Mouse (Mus musculus): ENCODE measurements around the gene Rnf2. TPM values are rescaled to one million over a fixed set of nuclear protein-coding genes. Genes with fewer than 3 reads are reported as not detected.

Rnf2 gene
- total and polyA plus RNA-seq, 3 experiments, result 53.4 to 134 (median 53.7) TPM

- Histone ChIP-seq H3K9me3 (replicated peaks; ENCODE audit: low read length) (peaks cover 8% of the 10 kb centered on the region), H3K79me2 (replicated peaks; ENCODE audit: control insufficient read depth, extremely low read depth, insufficient read depth, poor library complexity, severe bottlenecking) (no peaks in the 10 kb centered on the region), H3K4me2 (ENCODE audit: insufficient read depth, low read depth, poor library complexity, severe bottlenecking) (no peak overlapping the region), H3K4me1 (ENCODE audit: control insufficient read depth in 1 of 2, insufficient read depth in 2 of 2) (no peaks in the 10 kb centered on the region), H3K27ac (ENCODE audit: insufficient read depth, low read depth) (no peak overlapping the region), H3K9ac (ENCODE audit: insufficient read depth, low read depth) (no peak overlapping the region), H3K36me3 (replicated peaks in 1 of 2; ENCODE audit: control insufficient read depth in 1 of 2, insufficient read depth in 1 of 2, low read length in 1 of 2) (no peaks in the 10 kb centered on the region), H3K4me3 (replicated peaks in 1 of 3; ENCODE audit: low read depth in 2 of 3, low read length in 2 of 3, poor library complexity in 1 of 3) (no peak overlapping the region), H3K27me3 (replicated peaks) (no peaks in the 10 kb centered on the region)
- TF ChIP-seq MXI1 (IDR thresholded peaks at IDR 0.05; ENCODE audit: low read depth, low read length) (no peak), JUN (IDR thresholded peaks at IDR 0.05; ENCODE audit: insufficient read depth, low read depth, low read length) (no peak)
- in situ Hi-C loops (cut with MboI; ENCODE audit: low pct_ligation_motif_present, low pct_unique_long_range_greater_than_20kb, low sequenced_read_pairs), result no loop called here
- dilution Hi-C loops (cut with MboI; ENCODE audit: extremely low pct_ligation_motif_present, extremely low pct_unique_long_range_greater_than_20kb, low sequenced_read_pairs), result no loop called here
- DNase-seq (ENCODE audit: extremely low read depth), result no peak
These were observed 25.9 kb upstream of the Rnf2 start for GRCm38 (mm10) chr1:151526701-151527100.

GRCm38 (mm10) chr1:151517571-151518250, 17.0 kb upstream of the Rnf2 start:
- Histone ChIP-seq H3K4me3 (replicated peaks in 1 of 3; ENCODE audit: low read depth in 2 of 3, low read length in 2 of 3, poor library complexity in 1 of 3) (no peak overlapping the region), H3K4me1 (ENCODE audit: control insufficient read depth in 1 of 2, insufficient read depth in 2 of 2) (no peaks in the 10 kb centered on the region), H3K79me2 (replicated peaks; ENCODE audit: control insufficient read depth, extremely low read depth, insufficient read depth, poor library complexity, severe bottlenecking) (no peaks in the 10 kb centered on the region), H3K27ac (ENCODE audit: insufficient read depth, low read depth) (no peak overlapping the region), H3K4me2 (ENCODE audit: insufficient read depth, low read depth, poor library complexity, severe bottlenecking) (no peak overlapping the region), H3K27me3 (replicated peaks) (no peaks in the 10 kb centered on the region), H3K9me3 (replicated peaks; ENCODE audit: low read length) (peaks cover 3% of the 10 kb centered on the region), H3K9ac (ENCODE audit: insufficient read depth, low read depth) (no peak overlapping the region), H3K36me3 (replicated peaks in 1 of 2; ENCODE audit: control insufficient read depth in 1 of 2, insufficient read depth in 1 of 2, low read length in 1 of 2) (no peaks in the 10 kb centered on the region)
- DNase-seq (ENCODE audit: extremely low read depth), result no peak
- TF ChIP-seq KAT2A (IDR thresholded peaks at IDR 0.05; ENCODE audit: insufficient replicate concordance, low read length), result no peak
- TF ChIP-seq BHLHE40 (IDR thresholded peaks at IDR 0.05; ENCODE audit: low read depth, low read length), result no peak
- TF ChIP-seq CTCF (conservative IDR thresholded peaks at IDR 0.05 in 1 of 2, IDR thresholded peaks at IDR 0.05 in 1 of 2; ENCODE audit: low read depth in 2 of 2, low read length in 2 of 2), result no peak
- TF ChIP-seq POLR2A (IDR thresholded peaks at IDR 0.05; ENCODE audit: low read depth, low read length), result no peak
- TF ChIP-seq RCOR1 (conservative IDR thresholded peaks at IDR 0.05; ENCODE audit: low read depth, low read length), result no peak
- no peak for TF ChIP-seq MYC (IDR thresholded peaks at IDR 0.05; ENCODE audit: low read depth, low read length)
- no peak for TF ChIP-seq SMC3 (IDR thresholded peaks at IDR 0.05; ENCODE audit: low read depth, low read length)
- no peak for TF ChIP-seq MAZ (IDR thresholded peaks at IDR 0.05; ENCODE audit: low read depth, low read length)
- no peak for TF ChIP-seq USF2 (conservative IDR thresholded peaks at IDR 0.05; ENCODE audit: low read depth, low read length)
- TF ChIP-seq SIN3A (IDR thresholded peaks at IDR 0.05; ENCODE audit: low read length), result no peak
- TF ChIP-seq MAX (IDR thresholded peaks at IDR 0.05; ENCODE audit: low read length), result no peak
- TF ChIP-seq CHD1 (IDR thresholded peaks at IDR 0.05; ENCODE audit: low read depth, low read length), result no peak
- TF ChIP-seq IRF4 (IDR thresholded peaks at IDR 0.05; ENCODE audit: low read depth, low read length), result no peak
- TF ChIP-seq NELFE (IDR thresholded peaks at IDR 0.05; ENCODE audit: low read depth, low read length), result no peak
- no peak for TF ChIP-seq NRF1 (IDR thresholded peaks at IDR 0.05; ENCODE audit: low read depth, low read length)
- TF ChIP-seq MAFK (IDR thresholded peaks at IDR 0.05; ENCODE audit: insufficient replicate concordance, low read length), result no peak
- TF ChIP-seq PAX5 (IDR thresholded peaks at IDR 0.05; ENCODE audit: low read length), result no peak
- no peak for TF ChIP-seq GABPA (IDR thresholded peaks at IDR 0.05; ENCODE audit: insufficient replicate concordance, low read depth, low read length)
- dilution Hi-C loops (cut with MboI; ENCODE audit: extremely low pct_ligation_motif_present, extremely low pct_unique_long_range_greater_than_20kb, low sequenced_read_pairs) (no loop called here), in situ Hi-C loops (cut with MboI; ENCODE audit: low pct_ligation_motif_present, low pct_unique_long_range_greater_than_20kb, low sequenced_read_pairs) (no loop called here)

Data from CH12.LX (cell line).